Mouse (Mus musculus) retina, postnatal 7 days (tissue): Measurements from ENCODE around the gene Lrrc8d.

Experiments used
- DNase-seq: peaks from one replicate; pipeline ENCODE4 v3.0.0-alpha.2; 2012; ENCODE audit warnings: low read depth, low spot score

Lrrc8d gene

GRCm38 (mm10) chr5:105765386-105765785, 65.6 kb downstream of the Lrrc8d start:
- no peak for DNase-seq

- DNase-seq: no peak
These were observed 76.6 kb downstream of the Lrrc8d start for GRCm38 (mm10) chr5:105776368-105776767.

GRCm38 (mm10) chr5:105776978-105777593, 77.3 kb downstream of the Lrrc8d start:
- no peak for DNase-seq

- no peak for DNase-seq
These were observed 77.9 kb downstream of the Lrrc8d start for GRCm38 (mm10) chr5:105777645-105778044.

- DNase-seq: no peak
These were observed 78.4 kb downstream of the Lrrc8d start for GRCm38 (mm10) chr5:105778189-105778588.

GRCm38 (mm10) chr5:105778723-105779122, 79.0 kb downstream of the Lrrc8d start:
- DNase-seq: no peak

- no peak for DNase-seq
These were observed 79.6 kb downstream of the Lrrc8d start for GRCm38 (mm10) chr5:105779331-105779730.

GRCm38 (mm10) chr5:105783848-105784247, 84.1 kb downstream of the Lrrc8d start:
- DNase-seq: no peak

DNA sequence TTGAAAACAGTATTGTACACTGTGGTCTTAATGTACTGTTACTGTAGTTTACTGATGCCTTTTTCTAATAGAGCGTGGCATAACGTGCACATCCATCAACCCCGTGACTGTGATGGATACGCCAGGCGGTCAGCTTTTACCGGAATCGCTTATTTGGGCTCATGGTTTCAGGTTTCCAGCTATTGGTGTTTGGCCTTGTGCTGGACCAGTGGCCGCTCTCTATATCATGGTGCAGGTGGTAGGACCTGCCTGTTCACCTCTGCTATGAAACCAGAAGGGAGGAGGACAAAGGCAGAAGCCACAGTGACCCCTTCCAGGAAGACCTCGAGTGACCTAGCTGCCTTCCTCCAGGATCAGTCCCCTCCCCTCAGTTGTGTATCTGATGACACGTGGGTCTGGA, 85.0 kb downstream of the Lrrc8d start:
- DNase-seq: no peak

GRCm38 (mm10) chr5:105787577-105787976, 87.8 kb downstream of the Lrrc8d start:
- no peak for DNase-seq

GRCm38 (mm10) chr5:105789801-105790200, 90.0 kb downstream of the Lrrc8d start:
- no peak for DNase-seq

- no peak for DNase-seq
These were observed 92.6 kb downstream of the Lrrc8d start for GRCm38 (mm10) chr5:105792331-105792801.

- DNase-seq: no peak
These were observed 93.2 kb downstream of the Lrrc8d start for GRCm38 (mm10) chr5:105792853-105793547.

DNA sequence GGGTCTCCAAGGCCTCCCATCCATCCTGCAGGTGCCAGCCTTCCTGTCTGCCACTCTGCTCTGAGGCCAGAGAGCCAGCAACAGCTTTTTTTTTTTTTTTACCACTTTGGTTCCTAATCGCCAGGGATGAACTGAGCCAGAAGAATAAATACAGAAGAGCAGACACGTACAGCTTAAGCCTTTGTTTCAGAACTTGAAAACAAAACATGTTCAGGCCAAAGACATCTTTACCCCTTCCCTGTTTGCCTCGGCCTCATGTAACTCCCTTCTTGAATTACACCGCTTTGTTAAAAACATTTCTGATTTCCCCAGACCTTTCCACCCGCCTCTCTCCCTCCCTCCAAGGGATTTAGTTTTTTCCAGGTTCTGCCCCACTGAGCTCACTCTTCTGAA, 93.8 kb downstream of the Lrrc8d start:
- DNase-seq: no peak

- DNase-seq: no peak
These were observed 98.7 kb downstream of the Lrrc8d start for GRCm38 (mm10) chr5:105798421-105798820.

DNA sequence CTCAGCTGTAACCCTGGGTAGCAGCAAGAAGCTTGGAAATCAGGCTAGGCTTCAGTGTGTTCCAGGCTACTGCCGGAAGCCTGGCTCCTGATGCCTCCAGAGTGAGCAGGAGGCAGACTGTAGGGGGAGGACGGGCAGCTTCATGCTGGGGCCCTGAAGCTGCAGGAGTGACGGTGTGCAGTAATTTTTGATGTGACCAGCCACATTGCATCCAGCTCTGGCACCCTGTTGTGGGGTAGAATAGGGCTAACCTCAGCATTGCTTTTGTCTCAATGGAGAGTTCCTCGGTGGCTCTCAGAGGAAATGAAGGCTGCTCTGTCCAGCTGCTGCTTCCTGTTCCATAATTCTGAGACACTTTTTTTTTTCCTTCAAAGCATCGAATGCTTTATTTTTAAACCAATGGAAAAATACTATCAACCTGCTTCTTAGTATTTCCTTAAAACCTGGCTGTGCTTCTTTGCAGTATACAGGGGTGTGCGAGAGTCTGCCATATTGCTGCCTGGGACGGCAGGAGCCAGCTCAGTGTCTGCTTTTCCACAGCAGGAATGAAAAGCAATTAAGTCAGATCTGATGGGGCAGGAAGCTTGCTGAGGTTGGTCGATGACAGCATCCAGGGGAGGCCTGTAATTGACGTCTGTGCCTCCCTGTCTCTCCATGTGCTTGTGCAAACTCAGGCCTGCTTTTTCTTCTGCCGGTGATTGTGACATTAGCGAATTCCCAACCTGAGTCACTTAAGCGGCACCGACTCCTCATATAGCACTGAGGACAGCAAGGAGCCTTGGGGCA, 100.3 kb downstream of the Lrrc8d start:
- no peak for DNase-seq

- no peak for DNase-seq
These were observed 101.3 kb downstream of the Lrrc8d start for GRCm38 (mm10) chr5:105801031-105801529.

- no peak for DNase-seq
These were observed 106.2 kb downstream of the Lrrc8d start for GRCm38 (mm10) chr5:105805955-105806354.

GRCm38 (mm10) chr5:105807461-105807860, 107.7 kb downstream of the Lrrc8d start:
- DNase-seq: no peak

DNA sequence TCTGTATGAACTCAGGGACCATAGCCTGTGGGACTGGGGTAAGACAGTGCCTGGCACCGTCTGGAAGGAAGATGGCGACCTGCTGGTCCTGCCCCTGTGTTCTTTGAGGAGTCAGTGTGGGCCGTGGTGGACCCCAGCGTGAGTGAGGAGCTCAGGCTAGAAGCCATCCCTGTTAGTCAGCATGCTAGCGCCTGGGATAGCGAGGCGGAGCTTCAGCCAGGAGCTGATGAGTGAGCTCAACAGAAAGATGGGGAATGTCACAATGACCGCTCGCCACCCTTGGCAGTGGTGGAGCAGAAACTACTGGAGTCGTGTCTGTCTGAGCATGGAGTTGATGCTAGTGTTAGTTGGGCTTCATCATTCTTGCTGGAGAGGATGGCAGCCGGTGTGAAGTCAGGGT, 109.3 kb downstream of the Lrrc8d start:
- DNase-seq: no peak

GRCm38 (mm10) chr5:105813036-105813435, 113.3 kb downstream of the Lrrc8d start:
- no peak for DNase-seq

DNA sequence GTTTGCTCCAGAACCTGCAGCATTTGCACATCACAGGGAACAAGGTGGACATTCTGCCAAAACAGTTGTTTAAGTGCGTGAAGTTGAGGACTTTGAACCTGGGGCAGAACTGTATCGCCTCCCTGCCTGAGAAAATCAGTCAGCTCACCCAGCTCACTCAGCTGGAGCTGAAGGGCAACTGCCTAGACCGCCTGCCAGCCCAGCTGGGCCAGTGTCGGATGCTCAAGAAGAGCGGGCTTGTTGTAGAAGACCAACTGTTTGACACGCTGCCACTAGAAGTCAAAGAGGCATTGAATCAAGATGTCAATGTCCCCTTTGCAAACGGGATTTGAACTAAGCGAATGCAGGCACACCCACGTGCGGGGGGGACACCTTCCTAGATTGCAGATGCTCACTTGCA, 114.2 kb downstream of the Lrrc8d start:
- DNase-seq: no peak
